Mouse (Mus musculus) cerebellum, postnatal 10 days (tissue): Measurements from ENCODE around the gene Spag4.
A peak's percentile ranks its signal among the peaks of the same experiment; 100 is the strongest.
"Not testable (repeated sequence)": the region's sequence is repeated elsewhere in the genome, so short reads cannot be mapped to it uniquely, and the experiment has no call there.

Experiments used
- DNase-seq, 2 experiments: peaks; one replicate each; pipeline ENCODE4 v3.0.0; 2021; ENCODE audit warnings: mixed read lengths in 2 of 2

Gene Spag4

GRCm38 (mm10) chr2:156110627-156111357 lies 45.8 kb downstream of the Spag4 start:
- peak; percentile 20 to 53 for DNase-seq

- DNase-seq, result peak; percentile 98
Observed at GRCm38 (mm10) chr2:156111358-156112079, 46.5 kb downstream of the Spag4 start, which contains the start of the genes Cpne1 and Rbm12. Cpne1 (minus strand) TSS chr2:156111965. Rbm12 (minus strand) TSS chr2:156111978.

- DNase-seq, result not testable (repeated sequence)
Observed at GRCm38 (mm10) chr2:156112080-156112423, 47.1 kb downstream of the Spag4 start.

- DNase-seq, result no peak
Observed at GRCm38 (mm10) chr2:156119566-156119965, 54.6 kb downstream of the Spag4 start.
